Mouse (Mus musculus): ENCODE measurements around the gene Slc35f6. TPM values are rescaled to one million over a fixed set of nuclear protein-coding genes. Genes with fewer than 3 reads are reported as not detected.

Slc35f6 gene
- polyA plus RNA-seq, 1 experiment from 2014 or later: 17.6 TPM

Small RNA genes lying within 50 kb of the gene (microRNA-seq; reads per million reads assigned to microRNA genes)
- not detected for gene Mir5625 (ENCODE audit: borderline number of aligned reads)

Other genes with a start within 250 kb of the Slc35f6 start
- 0.05 and 0.18 TPM in 2 replicates for gene Otof, start 186.0 kb upstream of the Slc35f6 start, polyA plus RNA-seq (2014; fragmentation: Nextera tagmentation; extraction: Ambion mirVana)
- gene 1700001C02Rik, start 181.9 kb upstream of the Slc35f6 start, polyA plus RNA-seq (2014; fragmentation: Nextera tagmentation; extraction: Ambion mirVana): not detected in 2 replicates
- gene Cib4, start 102.1 kb upstream of the Slc35f6 start, polyA plus RNA-seq (2014; fragmentation: Nextera tagmentation; extraction: Ambion mirVana): not detected in 2 replicates
- gene Kcnk3, start 59.8 kb upstream of the Slc35f6 start, polyA plus RNA-seq (2014; fragmentation: Nextera tagmentation; extraction: Ambion mirVana): 0.75 and 1.6 TPM in 2 replicates
- 326 and 357 TPM in 2 replicates for gene Cenpa, start 18.8 kb downstream of the Slc35f6 start, polyA plus RNA-seq (2014; fragmentation: Nextera tagmentation; extraction: Ambion mirVana)
- gene Dpysl5, start 63.6 kb downstream of the Slc35f6 start, polyA plus RNA-seq (2014; fragmentation: Nextera tagmentation; extraction: Ambion mirVana): 1.3 and 1.6 TPM in 2 replicates
- 7.1 and 7.9 TPM in 2 replicates for gene Mapre3, start 166.7 kb downstream of the Slc35f6 start, polyA plus RNA-seq (2014; fragmentation: Nextera tagmentation; extraction: Ambion mirVana)
- 66.5 and 67.2 TPM in 2 replicates for gene Tmem214, start 220.1 kb downstream of the Slc35f6 start, polyA plus RNA-seq (2014; fragmentation: Nextera tagmentation; extraction: Ambion mirVana)
- 12.4 and 14.4 TPM in 2 replicates for gene Agbl5, start 240.8 kb downstream of the Slc35f6 start, polyA plus RNA-seq (2014; fragmentation: Nextera tagmentation; extraction: Ambion mirVana)